Mouse (Mus musculus) midbrain, embryonic 14.5 days (tissue): ENCODE results near the gene Mrps10. TPM values are rescaled to one million over a fixed set of nuclear protein-coding genes. Genes with fewer than 3 reads are reported as not detected.
"Not testable (repeated sequence)": the region's sequence is repeated elsewhere in the genome, so short reads cannot be mapped to it uniquely, and the experiment has no call there.

ENCODE experiments used
- ATAC-seq: fragments of 200-750 bp; cut with Nextera tagmentation; 2 replicates; pipeline ENCODE4 v1.8.0; 2017; ENCODE audit warnings: moderate number of reproducible peaks, moderate library complexity; ENCODE audit not compliant: low FRiP score, low TSS enrichment
- DNase-seq: peaks from one replicate; pipeline ENCODE4 v3.0.0-alpha.2; 2015
- H3K27ac ChIP-seq: fragments of 300-500 bp; sonication (generic); replicated peaks from 2 replicates; pipeline ENCODE4 v1.5.1; 2014; ENCODE audit warnings: mild to moderate bottlenecking, low read depth, low read length, moderate library complexity
- H3K27me3 ChIP-seq: fragments of 300-500 bp; sonication (generic); 2 replicates; pipeline ENCODE4 v1.6.1; 2014; ENCODE audit warnings: low read length, control low read depth, mixed read lengths; ENCODE audit not compliant: control insufficient read depth, insufficient read depth
- H3K36me3 ChIP-seq: fragments of 300-500 bp; sonication (generic); 2 replicates; pipeline ENCODE4 v1.6.1; 2014; ENCODE audit warnings: low read length, control low read depth; ENCODE audit not compliant: control insufficient read depth, insufficient read depth
- H3K4me1 ChIP-seq: fragments of 300-500 bp; sonication (generic); 2 replicates; pipeline ENCODE4 v1.6.1; 2014; ENCODE audit warnings: mild to moderate bottlenecking, antibody characterized with exemption, low read length, control low read depth; ENCODE audit not compliant: control insufficient read depth, insufficient read depth
- H3K4me2 ChIP-seq: fragments of 300-500 bp; sonication (generic); 2 replicates; pipeline ENCODE4 v1.6.1; 2014; ENCODE audit warnings: mild to moderate bottlenecking, low read length, moderate library complexity
- H3K4me3 ChIP-seq: fragments of 300-500 bp; sonication (generic); replicated peaks from 2 replicates; pipeline ENCODE4 v1.5.1; 2014; ENCODE audit warnings: low read depth, low read length
- H3K9ac ChIP-seq: fragments of 300-500 bp; sonication (generic); replicated peaks from 2 replicates; pipeline ENCODE4 v1.6.1; 2014; ENCODE audit warnings: mild to moderate bottlenecking, low read length, moderate library complexity
- H3K9me3 ChIP-seq: fragments of 300-500 bp; sonication (generic); 2 replicates; pipeline ENCODE4 v1.6.1; 2016; ENCODE audit warnings: low read length, control low read depth, mixed read lengths; ENCODE audit not compliant: control insufficient read depth
- WGBS: fragments of 180-500 bp; shearing (Covaris S2); extraction: QIAGEN DNeasy Blood & Tissue Kit; methylation state at CpG from one replicate; pipeline ENCODE4 v1.1.7; 2014; 5-methylcytosine and 5-hydroxymethylcytosine counted together
- polyA plus RNA-seq: library from polyadenylated mRNA; unstranded; fragments of >200 nt; fragmentation: Nextera tagmentation; extraction: Ambion mirVana; gene quantifications from 2 replicates; pipeline ENCODE4 v1.2.1, GENCODE M21; 2014

Gene Mrps10
- polyA plus RNA-seq, 1 experiment from 2014 or later = 79.6 TPM

DNA sequence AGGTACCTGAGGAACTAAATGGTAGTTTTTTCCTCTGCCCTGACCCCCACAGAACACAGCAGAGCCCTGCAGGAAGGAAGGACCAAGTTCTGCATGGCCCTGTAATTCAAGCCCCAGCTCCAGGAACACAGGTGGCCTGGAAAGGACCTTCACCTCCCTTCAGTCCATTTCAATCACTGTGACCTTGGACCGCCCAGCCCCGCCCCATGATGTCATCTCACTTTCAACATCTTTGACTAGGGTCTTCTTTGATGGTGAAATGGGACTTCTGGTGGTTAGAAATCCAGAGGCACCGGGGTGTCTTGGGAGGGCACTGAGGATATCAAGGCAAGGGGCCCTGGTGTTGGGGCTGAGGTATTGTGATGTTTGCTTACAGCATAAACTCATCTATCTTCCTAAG lies 52.9 kb downstream of the Mrps10 start:
- Histone ChIP-seq H3K9ac (no peak overlapping the region), H3K36me3 (no peaks in the 10 kb centered on the region), H3K4me1 (no peaks in the 10 kb centered on the region), H3K4me3 (no peak overlapping the region), H3K9me3 (no peaks in the 10 kb centered on the region), H3K27ac (no peak overlapping the region), H3K4me2 (no peak overlapping the region), H3K27me3 (no peaks in the 10 kb centered on the region)
- DNase-seq (no peak), ATAC-seq (no peak)
- WGBS = 87% methylated on average over 3 of the region's 3 CpGs

DNA sequence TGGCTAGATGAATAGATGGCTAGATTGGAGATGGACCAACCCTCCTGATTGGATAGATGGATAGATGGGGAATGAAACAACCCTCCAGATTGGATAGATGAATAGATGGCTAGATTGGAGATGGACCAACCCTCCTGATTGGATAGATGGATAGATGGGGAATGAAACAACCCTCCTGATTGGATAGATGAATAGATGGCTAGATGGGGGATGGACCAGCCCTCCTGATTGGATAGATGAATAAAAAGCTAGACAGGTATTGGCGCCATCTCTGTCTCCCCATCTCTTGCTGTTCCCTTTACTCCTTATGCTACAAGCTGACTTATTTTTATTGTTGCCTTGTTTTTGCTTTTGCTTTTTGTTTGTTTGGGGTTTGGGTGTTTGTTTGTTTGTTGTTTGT lies 53.9 kb downstream of the Mrps10 start:
- not testable (repeated sequence) for H3K4me1 ChIP-seq, H3K27ac ChIP-seq, H3K9ac ChIP-seq, H3K27me3 ChIP-seq, H3K36me3 ChIP-seq, DNase-seq, H3K9me3 ChIP-seq, H3K4me3 ChIP-seq, ATAC-seq, H3K4me2 ChIP-seq
- WGBS = 85% methylated on average over 1 of the region's 1 CpGs

DNA sequence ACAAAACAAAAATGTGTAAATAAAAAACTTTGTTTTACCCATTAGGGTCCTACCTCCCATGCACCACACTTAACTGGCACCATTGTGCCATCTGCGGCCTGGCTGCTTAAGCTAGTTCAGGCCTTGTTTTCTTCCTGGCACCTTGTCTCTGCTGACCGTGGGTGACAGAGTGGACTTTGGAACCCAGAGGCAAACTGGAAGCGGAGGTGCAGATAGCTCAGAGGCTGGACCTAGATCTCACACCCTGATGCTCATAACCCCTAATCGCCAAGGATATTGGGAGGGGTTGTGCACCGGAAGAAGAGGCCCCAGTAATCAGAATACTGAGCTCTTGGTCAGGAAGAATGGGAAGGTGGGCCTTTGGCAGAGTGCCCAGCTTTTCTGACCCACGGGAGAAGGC lies 55.5 kb downstream of the Mrps10 start:
- no peak overlapping the region for H3K4me2 ChIP-seq
- WGBS = 77% methylated on average over 6 of the region's 6 CpGs
- no peaks in the 10 kb centered on the region for H3K36me3 ChIP-seq
- DNase-seq = no peak
- no peak overlapping the region for H3K4me3 ChIP-seq
- no peaks in the 10 kb centered on the region for H3K4me1 ChIP-seq
- H3K27ac ChIP-seq = no peak overlapping the region
- ATAC-seq = no peak
- H3K9ac ChIP-seq = no peak overlapping the region
- no peaks in the 10 kb centered on the region for H3K27me3 ChIP-seq
- no peaks in the 10 kb centered on the region for H3K9me3 ChIP-seq

DNA sequence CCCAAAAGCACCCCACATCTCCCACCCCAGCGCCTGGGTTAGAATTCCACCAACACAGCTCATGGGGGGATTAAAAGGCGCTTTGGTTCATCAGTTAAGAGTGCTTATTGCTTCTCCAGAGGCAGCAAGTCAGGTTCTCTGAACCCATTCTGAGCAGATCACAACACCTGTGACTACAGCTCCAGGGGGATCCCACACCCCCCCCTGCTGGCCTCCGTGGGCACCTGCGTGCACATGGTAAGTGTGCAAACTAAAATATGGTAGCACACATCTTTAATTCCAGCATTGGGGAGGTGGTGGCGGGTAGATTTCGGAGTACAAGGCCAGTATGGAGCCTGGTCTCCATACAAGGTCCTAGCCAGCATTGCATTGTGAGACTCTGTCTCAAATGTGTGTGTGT lies 58.6 kb downstream of the Mrps10 start:
- Histone ChIP-seq H3K27me3 (no peaks in the 10 kb centered on the region), H3K27ac (no peak overlapping the region), H3K9ac (no peak overlapping the region), H3K4me2 (no peak overlapping the region), H3K9me3 (no peaks in the 10 kb centered on the region), H3K4me1 (no peaks in the 10 kb centered on the region), H3K4me3 (no peak overlapping the region), H3K36me3 (no peaks in the 10 kb centered on the region)
- 74% methylated on average over 6 of the region's 6 CpGs for WGBS
- ATAC-seq (no peak), DNase-seq (no peak)

DNA sequence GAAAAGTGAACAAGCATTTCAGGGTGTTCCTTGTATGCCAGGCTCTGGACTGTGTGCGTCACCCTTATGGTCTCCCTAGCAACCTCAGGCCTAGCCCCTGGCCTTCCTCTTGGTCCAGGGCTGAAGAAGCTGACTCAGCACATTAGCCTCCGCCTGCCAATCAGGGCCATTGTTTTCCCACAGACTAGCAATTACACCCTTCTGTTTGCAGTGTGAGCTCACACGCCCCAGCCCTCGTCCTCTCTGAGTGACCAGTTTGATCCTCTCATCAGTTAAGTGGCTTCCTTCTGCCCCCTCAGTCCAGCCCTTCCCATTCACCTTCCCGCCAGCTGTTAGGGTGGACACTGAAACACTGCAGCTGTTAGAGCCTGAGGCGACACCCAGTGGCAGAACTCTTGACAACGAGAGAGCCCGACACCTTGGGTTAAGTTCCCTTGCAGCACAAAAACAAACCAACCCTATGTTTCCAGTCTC lies 60.2 kb downstream of the Mrps10 start:
- H3K27me3 ChIP-seq = no peaks in the 10 kb centered on the region
- no peak overlapping the region for H3K27ac ChIP-seq
- ATAC-seq = no peak; the same call in 1 of the 2 replicates
- no peaks in the 10 kb centered on the region for H3K4me1 ChIP-seq
- no peaks in the 10 kb centered on the region for H3K9me3 ChIP-seq
- H3K4me3 ChIP-seq = no peak overlapping the region
- no peak overlapping the region for H3K9ac ChIP-seq
- DNase-seq = peak; percentile 82
- WGBS = 4% methylated on average over 8 of the region's 8 CpGs
- peak overlapping the region; percentile 26 for H3K4me2 ChIP-seq
- no peaks in the 10 kb centered on the region for H3K36me3 ChIP-seq

DNA sequence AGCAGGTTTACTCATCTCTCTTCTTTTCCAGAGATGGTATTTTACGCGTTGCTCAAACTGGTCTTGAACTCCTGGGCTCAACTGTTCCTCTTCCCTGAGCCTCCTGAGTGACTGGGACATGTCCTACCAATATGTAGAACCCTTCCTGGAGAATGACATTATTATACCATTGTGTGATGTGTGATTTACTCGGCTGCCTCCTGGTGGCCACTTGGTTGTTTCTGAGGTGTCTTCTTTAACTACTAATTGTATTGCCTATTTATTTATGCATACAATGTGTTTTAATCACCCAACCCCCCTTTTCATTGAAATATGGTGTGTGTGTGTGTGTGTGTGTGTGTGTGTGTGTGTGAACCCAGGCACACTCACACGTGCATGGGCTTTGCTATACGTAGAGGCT lies 62.1 kb downstream of the Mrps10 start:
- Histone ChIP-seq H3K4me1 (no peaks in the 10 kb centered on the region), H3K27ac (no peak overlapping the region), H3K4me2 (no peak overlapping the region), H3K4me3 (no peak overlapping the region), H3K9ac (no peak overlapping the region), H3K36me3 (no peaks in the 10 kb centered on the region), H3K27me3 (no peaks in the 10 kb centered on the region), H3K9me3 (no peaks in the 10 kb centered on the region)
- DNase-seq (peak; percentile 39), ATAC-seq (no peak)
- 72% methylated on average over 5 of the region's 5 CpGs for WGBS

Other genes starting within 250 kb of the Mrps10 start
- gene Guca1b, start 16.5 kb downstream of the Mrps10 start, polyA plus RNA-seq = 0.30 and 0.69 TPM in 2 replicates
- 0.26 and 0.50 TPM in 2 replicates for gene Guca1a, start 31.7 kb downstream of the Mrps10 start, polyA plus RNA-seq
- gene AI661453, start 67.7 kb downstream of the Mrps10 start, polyA plus RNA-seq = 0.05 and 0.15 TPM in 2 replicates
- 0.72 and 0.76 TPM in 2 replicates for gene 1700001C19Rik, start 68.5 kb downstream of the Mrps10 start, polyA plus RNA-seq
- gene Taf8, start 133.4 kb downstream of the Mrps10 start, polyA plus RNA-seq = 17.4 and 19.2 TPM in 2 replicates
- gene Ccnd3, start 136.2 kb downstream of the Mrps10 start, polyA plus RNA-seq = 56.4 and 67.3 TPM in 2 replicates
- gene Bysl, start 242.6 kb downstream of the Mrps10 start, polyA plus RNA-seq = 32.0 and 33.2 TPM in 2 replicates
- gene Med20, start 242.7 kb downstream of the Mrps10 start, polyA plus RNA-seq = 48.1 and 49.5 TPM in 2 replicates
- 3.1 and 3.2 TPM in 2 replicates for gene Gm20517, start 242.7 kb downstream of the Mrps10 start, polyA plus RNA-seq